Mouse (Mus musculus): ENCODE measurements around the gene Kank1. TPM values are rescaled to one million over a fixed set of nuclear protein-coding genes. Genes with fewer than 3 reads are reported as not detected.

Gene Kank1
- polyA plus RNA-seq, 1 experiment from 2014 or later = 2.4 TPM

DNA sequence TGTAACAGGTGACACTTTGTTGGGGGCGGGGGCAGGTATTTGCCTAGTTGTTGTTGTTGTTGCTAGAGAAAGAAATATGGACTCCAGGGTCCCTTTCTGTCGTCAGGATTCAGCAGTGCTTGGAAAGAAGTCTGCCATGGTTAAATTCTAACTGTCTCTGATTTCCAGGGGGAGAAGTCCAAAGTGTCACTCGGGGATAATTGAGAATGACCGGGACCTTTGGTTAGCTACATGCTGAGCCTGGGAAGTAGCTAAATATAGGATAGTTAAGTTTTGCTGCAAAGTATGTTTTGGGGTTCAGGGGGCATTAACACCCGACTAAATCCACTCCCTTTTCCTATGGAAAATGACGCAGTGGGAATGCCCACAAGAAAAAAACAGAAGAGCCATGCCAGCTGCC lies 169.2 kb downstream of the Kank1 start:
- 28% methylated on average over 6 of the region's 6 CpGs for WGBS
- no peaks in the 10 kb centered on the region; the same call in 1 of the 2 replicates for H3K27me3 ChIP-seq (replicated peaks; ENCODE audit: control insufficient read depth, insufficient read depth, low read length)
- no peak overlapping the region for H3K27ac ChIP-seq (ENCODE audit: low read depth, low read length)
- ATAC-seq = no peak; the same call in 1 of the 2 replicates
- H3K9me3 ChIP-seq (replicated peaks; ENCODE audit: control insufficient read depth, low read length) = no peaks in the 10 kb centered on the region
- peaks cover 25% of the 10 kb centered on the region for H3K4me1 ChIP-seq (ENCODE audit: control insufficient read depth, insufficient read depth, low read length)
- no peak overlapping the region; the same call in 1 of the 2 replicates for H3K4me3 ChIP-seq (ENCODE audit: low read depth, low read length)
- H3K9ac ChIP-seq (ENCODE audit: low read length) = no peak overlapping the region; the same call in 1 of the 2 replicates
- H3K4me2 ChIP-seq (ENCODE audit: low read length) = peak overlapping the region; percentile 71
- DNase-seq (ENCODE audit: low spot score) = no peak
- H3K36me3 ChIP-seq (ENCODE audit: control insufficient read depth, insufficient read depth, low read length) = no peaks in the 10 kb centered on the region

GRCm38 (mm10) chr19:25406481-25407184 lies 169.9 kb downstream of the Kank1 start:
- peak; percentile 86 for ATAC-seq
- 3% methylated on average over 28 of the region's 28 CpGs for WGBS

GRCm38 (mm10) chr19:25407185-25407886 lies 170.6 kb downstream of the Kank1 start:
- no peak for DNase-seq (ENCODE audit: low spot score)
- Histone ChIP-seq H3K4me2 (ENCODE audit: low read length) (peak overlapping the region; percentile 71), H3K9ac (ENCODE audit: low read length) (peak overlapping the region; percentile 57; the same call in 1 of the 2 replicates), H3K4me1 (ENCODE audit: control insufficient read depth, insufficient read depth, low read length) (peaks cover 15% of the 10 kb centered on the region), H3K9me3 (replicated peaks; ENCODE audit: control insufficient read depth, low read length) (no peaks in the 10 kb centered on the region), H3K27ac (ENCODE audit: low read depth, low read length) (no peak overlapping the region), H3K36me3 (ENCODE audit: control insufficient read depth, insufficient read depth, low read length) (no peaks in the 10 kb centered on the region), H3K4me3 (ENCODE audit: low read depth, low read length) (peak overlapping the region; percentile 28), H3K27me3 (replicated peaks; ENCODE audit: control insufficient read depth, insufficient read depth, low read length) (no peaks in the 10 kb centered on the region; the same call in 1 of the 2 replicates)
- ATAC-seq = no peak
- WGBS = 26% methylated on average over 10 of the region's 10 CpGs

More at GRCm38 (mm10) chr19:25406481-25407184, 169.9 kb downstream of the Kank1 start:
- H3K9ac ChIP-seq (ENCODE audit: low read length) = peak overlapping the region; percentile 57
- H3K4me1 ChIP-seq (ENCODE audit: control insufficient read depth, insufficient read depth, low read length) = peaks cover 21% of the 10 kb centered on the region
- no peak overlapping the region for H3K27ac ChIP-seq (ENCODE audit: low read depth, low read length)
- H3K9me3 ChIP-seq (replicated peaks; ENCODE audit: control insufficient read depth, low read length) = no peaks in the 10 kb centered on the region
- no peaks in the 10 kb centered on the region; the same call in 1 of the 2 replicates for H3K27me3 ChIP-seq (replicated peaks; ENCODE audit: control insufficient read depth, insufficient read depth, low read length)
- peak overlapping the region; percentile 28 for H3K4me3 ChIP-seq (ENCODE audit: low read depth, low read length)
- peak overlapping the region; percentile 71 for H3K4me2 ChIP-seq (ENCODE audit: low read length)
- H3K36me3 ChIP-seq (ENCODE audit: control insufficient read depth, insufficient read depth, low read length) = no peaks in the 10 kb centered on the region
- peak; percentile 50 for DNase-seq (ENCODE audit: low spot score)

GRCm38 (mm10) chr19:25407887-25408236 lies 171.1 kb downstream of the Kank1 start:
- peaks cover 15% of the 10 kb centered on the region for H3K4me1 ChIP-seq (ENCODE audit: control insufficient read depth, insufficient read depth, low read length)
- no peaks in the 10 kb centered on the region for H3K36me3 ChIP-seq (ENCODE audit: control insufficient read depth, insufficient read depth, low read length)
- H3K27ac ChIP-seq (ENCODE audit: low read depth, low read length) = no peak overlapping the region
- WGBS = 35% methylated on average over 6 of the region's 6 CpGs
- peak overlapping the region; percentile 71; the same call in 1 of the 2 replicates for H3K4me2 ChIP-seq (ENCODE audit: low read length)
- no peak overlapping the region for H3K4me3 ChIP-seq (ENCODE audit: low read depth, low read length)
- no peaks in the 10 kb centered on the region for H3K9me3 ChIP-seq (replicated peaks; ENCODE audit: control insufficient read depth, low read length)
- H3K9ac ChIP-seq (ENCODE audit: low read length) = no peak overlapping the region
- no peaks in the 10 kb centered on the region; the same call in 1 of the 2 replicates for H3K27me3 ChIP-seq (replicated peaks; ENCODE audit: control insufficient read depth, insufficient read depth, low read length)
- DNase-seq (ENCODE audit: low spot score) (no peak), ATAC-seq (no peak)

GRCm38 (mm10) chr19:25409239-25409638 lies 172.5 kb downstream of the Kank1 start:
- WGBS = 94% methylated on average over 9 of the region's 9 CpGs
- no peaks in the 10 kb centered on the region for H3K36me3 ChIP-seq (ENCODE audit: control insufficient read depth, insufficient read depth, low read length)
- no peak overlapping the region for H3K27ac ChIP-seq (ENCODE audit: low read depth, low read length)
- no peak overlapping the region for H3K9ac ChIP-seq (ENCODE audit: low read length)
- H3K27me3 ChIP-seq (replicated peaks; ENCODE audit: control insufficient read depth, insufficient read depth, low read length) = no peaks in the 10 kb centered on the region; the same call in 1 of the 2 replicates
- peaks cover 15% of the 10 kb centered on the region for H3K4me1 ChIP-seq (ENCODE audit: control insufficient read depth, insufficient read depth, low read length)
- no peak for ATAC-seq
- DNase-seq (ENCODE audit: low spot score) = no peak
- no peak overlapping the region for H3K4me3 ChIP-seq (ENCODE audit: low read depth, low read length)
- no peak overlapping the region for H3K4me2 ChIP-seq (ENCODE audit: low read length)
- H3K9me3 ChIP-seq (replicated peaks; ENCODE audit: control insufficient read depth, low read length) = no peaks in the 10 kb centered on the region

DNA sequence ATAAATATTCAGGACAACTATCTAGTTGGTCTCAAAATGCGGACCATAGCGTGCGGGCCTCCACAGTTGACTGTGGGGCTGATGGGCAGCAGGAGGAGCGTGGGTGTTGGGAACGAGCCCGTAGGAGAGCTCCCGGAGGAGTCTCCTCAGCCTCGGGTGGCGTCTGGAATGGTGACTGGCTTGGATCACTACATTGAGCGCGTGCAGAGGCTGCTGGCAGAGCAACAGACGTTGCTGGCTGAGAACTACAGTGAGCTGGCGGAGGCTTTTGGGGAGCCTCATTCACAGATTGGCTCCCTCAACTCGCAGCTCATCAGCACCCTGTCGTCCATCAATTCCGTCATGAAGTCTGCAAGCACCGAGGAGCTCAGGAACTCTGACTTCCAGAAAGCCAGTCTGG lies 174.6 kb downstream of the Kank1 start:
- peak; percentile 57; the same call in 1 of the 2 replicates for ATAC-seq
- no peak overlapping the region for H3K4me3 ChIP-seq (ENCODE audit: low read depth, low read length)
- no peak overlapping the region for H3K4me2 ChIP-seq (ENCODE audit: low read length)
- no peaks in the 10 kb centered on the region for H3K36me3 ChIP-seq (ENCODE audit: control insufficient read depth, insufficient read depth, low read length)
- WGBS = 82% methylated on average over 17 of the region's 17 CpGs
- H3K4me1 ChIP-seq (ENCODE audit: control insufficient read depth, insufficient read depth, low read length) = peaks cover 13% of the 10 kb centered on the region
- no peaks in the 10 kb centered on the region for H3K9me3 ChIP-seq (replicated peaks; ENCODE audit: control insufficient read depth, low read length)
- H3K9ac ChIP-seq (ENCODE audit: low read length) = no peak overlapping the region
- no peak overlapping the region for H3K27ac ChIP-seq (ENCODE audit: low read depth, low read length)
- H3K27me3 ChIP-seq (replicated peaks; ENCODE audit: control insufficient read depth, insufficient read depth, low read length) = no peaks in the 10 kb centered on the region; the same call in 1 of the 2 replicates
- DNase-seq (ENCODE audit: low spot score) = peak; percentile 59

GRCm38 (mm10) chr19:25415448-25415847 lies 178.7 kb downstream of the Kank1 start:
- DNase-seq (ENCODE audit: low spot score) (no peak), ATAC-seq (no peak)
- Histone ChIP-seq H3K4me2 (ENCODE audit: low read length) (no peak overlapping the region), H3K4me1 (ENCODE audit: control insufficient read depth, insufficient read depth, low read length) (no peaks in the 10 kb centered on the region), H3K27ac (ENCODE audit: low read depth, low read length) (no peak overlapping the region), H3K36me3 (ENCODE audit: control insufficient read depth, insufficient read depth, low read length) (no peaks in the 10 kb centered on the region), H3K27me3 (replicated peaks; ENCODE audit: control insufficient read depth, insufficient read depth, low read length) (no peaks in the 10 kb centered on the region), H3K4me3 (ENCODE audit: low read depth, low read length) (no peak overlapping the region), H3K9ac (ENCODE audit: low read length) (no peak overlapping the region), H3K9me3 (replicated peaks; ENCODE audit: control insufficient read depth, low read length) (no peaks in the 10 kb centered on the region)
- 73% methylated on average over 5 of the region's 5 CpGs for WGBS

DNA sequence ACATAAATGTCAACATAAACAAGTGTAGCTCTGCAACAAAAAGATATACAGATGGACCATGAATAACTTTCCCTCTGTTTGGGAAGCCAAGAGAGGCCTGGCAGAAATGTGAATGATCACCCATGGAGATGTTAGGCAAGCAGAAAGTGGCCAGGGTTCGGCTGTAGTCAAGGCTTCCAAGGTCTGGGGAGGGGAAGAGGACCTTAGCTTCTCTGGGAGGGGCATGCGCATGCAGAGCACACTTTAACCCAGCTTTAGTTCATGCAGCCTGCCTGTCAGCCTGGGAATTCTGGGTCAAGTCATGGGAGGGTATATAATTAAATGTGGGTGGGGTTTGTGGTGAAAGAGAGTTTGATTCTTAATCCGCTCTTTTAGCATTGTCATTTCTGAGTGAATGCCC lies 180.9 kb downstream of the Kank1 start:
- no peak for ATAC-seq
- no peaks in the 10 kb centered on the region for H3K27me3 ChIP-seq (replicated peaks; ENCODE audit: control insufficient read depth, insufficient read depth, low read length)

DNA sequence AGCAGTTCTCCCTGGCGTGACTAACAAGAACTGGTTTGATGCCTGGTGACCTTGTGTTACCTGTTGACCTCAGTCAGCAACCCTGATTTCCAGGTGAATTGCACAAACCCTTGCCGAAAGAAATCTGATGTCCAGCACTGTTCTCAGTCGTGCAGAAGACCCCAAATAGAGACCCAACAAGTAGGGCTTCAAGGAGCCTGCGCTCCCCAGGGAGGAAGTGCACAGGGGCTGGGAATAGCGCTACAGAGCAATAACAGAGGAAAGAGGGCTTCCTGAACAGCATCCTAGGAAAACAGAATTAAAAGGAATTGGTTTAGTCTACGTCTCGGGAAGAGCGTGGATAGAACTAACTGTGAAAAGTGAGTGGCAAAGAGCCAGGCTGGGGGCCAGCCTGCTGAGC lies 183.2 kb downstream of the Kank1 start:
- H3K4me1 ChIP-seq (ENCODE audit: control insufficient read depth, insufficient read depth, low read length) = no peaks in the 10 kb centered on the region
- H3K9me3 ChIP-seq (replicated peaks; ENCODE audit: control insufficient read depth, low read length) = no peaks in the 10 kb centered on the region
- H3K4me3 ChIP-seq (ENCODE audit: low read depth, low read length) = no peak overlapping the region
- DNase-seq (ENCODE audit: low spot score) = no peak
- no peaks in the 10 kb centered on the region for H3K36me3 ChIP-seq (ENCODE audit: control insufficient read depth, insufficient read depth, low read length)
- WGBS = 75% methylated on average over 8 of the region's 8 CpGs
- no peak overlapping the region for H3K27ac ChIP-seq (ENCODE audit: low read depth, low read length)
- no peaks in the 10 kb centered on the region for H3K27me3 ChIP-seq (replicated peaks; ENCODE audit: control insufficient read depth, insufficient read depth, low read length)
- H3K4me2 ChIP-seq (ENCODE audit: low read length) = no peak overlapping the region
- ATAC-seq = no peak
- no peak overlapping the region for H3K9ac ChIP-seq (ENCODE audit: low read length)

More for the DNA sequence above, 180.9 kb downstream of the Kank1 start:
- Histone ChIP-seq H3K36me3 (ENCODE audit: control insufficient read depth, insufficient read depth, low read length) (no peaks in the 10 kb centered on the region), H3K4me1 (ENCODE audit: control insufficient read depth, insufficient read depth, low read length) (no peaks in the 10 kb centered on the region), H3K4me3 (ENCODE audit: low read depth, low read length) (no peak overlapping the region), H3K4me2 (ENCODE audit: low read length) (no peak overlapping the region), H3K9ac (ENCODE audit: low read length) (no peak overlapping the region), H3K9me3 (replicated peaks; ENCODE audit: control insufficient read depth, low read length) (no peaks in the 10 kb centered on the region), H3K27ac (ENCODE audit: low read depth, low read length) (no peak overlapping the region)
- WGBS = 43% methylated on average over 3 of the region's 3 CpGs
- DNase-seq (ENCODE audit: low spot score) = no peak
